Mouse (Mus musculus): ENCODE data around the gene Slc25a54. TPM values are rescaled to one million over a fixed set of nuclear protein-coding genes. Genes with fewer than 3 reads are reported as not detected.

Slc25a54 gene
- polyA plus RNA-seq, 1 experiment from 2014 or later, result not detected

Small RNA genes lying within 50 kb of the gene (microRNA-seq; reads per million reads assigned to microRNA genes)
- gene Gm44384, result not detected

Other genes with a start within 250 kb of the Slc25a54 start
- 14.5 and 15.5 TPM in 2 replicates for gene Stxbp3, start 239.9 kb upstream of the Slc25a54 start, polyA plus RNA-seq (2015; fragmentation: Nextera tagmentation; extraction: Ambion mirVana)
- 0.05 TPM in 1 of 2 replicates, not detected in the other for gene Fndc7, start 190.5 kb upstream of the Slc25a54 start, polyA plus RNA-seq (2015; fragmentation: Nextera tagmentation; extraction: Ambion mirVana)
- 51.8 and 54.4 TPM in 2 replicates for gene Prpf38b, start 168.7 kb upstream of the Slc25a54 start, polyA plus RNA-seq (2015; fragmentation: Nextera tagmentation; extraction: Ambion mirVana)
- 2.3 and 2.5 TPM in 2 replicates for gene Henmt1, start 140.6 kb upstream of the Slc25a54 start, polyA plus RNA-seq (2015; fragmentation: Nextera tagmentation; extraction: Ambion mirVana)
- 0.66 TPM in 1 of 2 replicates, not detected in the other for gene Gm9857, start 140.0 kb upstream of the Slc25a54 start, polyA plus RNA-seq (2015; fragmentation: Nextera tagmentation; extraction: Ambion mirVana)
- 25.1 and 25.6 TPM in 2 replicates for gene Fam102b, start 52.9 kb upstream of the Slc25a54 start, polyA plus RNA-seq (2015; fragmentation: Nextera tagmentation; extraction: Ambion mirVana)
- gene Slc25a24, start 42.7 kb downstream of the Slc25a54 start, polyA plus RNA-seq (2015; fragmentation: Nextera tagmentation; extraction: Ambion mirVana), result 5.1 and 5.4 TPM in 2 replicates

All from hindbrain, embryonic 15.5 days (tissue).